Mouse (Mus musculus): Measurements from ENCODE around the gene Uchl5.

- no peak for TF ChIP-seq CTCF (IDR thresholded peaks at IDR 0.05; ENCODE audit: control insufficient read depth, insufficient read depth, insufficient replicate concordance, low read depth, low read length)
- TF ChIP-seq POLR2A (IDR thresholded peaks at IDR 0.05; ENCODE audit: control insufficient read depth, low read depth, low read length) = no peak
These were observed 43.1 kb upstream of the Uchl5 start for GRCm38 (mm10) chr1:143733914-143734410.
